Mouse (Mus musculus) spleen, adult 10 weeks (tissue): ENCODE data around the gene Krt39. TPM values are rescaled to one million over a fixed set of nuclear protein-coding genes. Genes with fewer than 3 reads are reported as not detected.

Source experiments
- polyA plus RNA-seq: library from polyadenylated mRNA; stranded (reverse); fragments of 350-450 nt; fragmentation: Illumina TruSeq; extraction: RNeasy Lipid Tissue Mini Kit (QIAGEN cat#74804); gene quantifications from one replicate; pipeline ENCODE4 v1.2.3, GENCODE M21; 2015; ENCODE audit warnings: low replicate concordance; ENCODE audit not compliant: insufficient read depth

Gene Krt39
- polyA plus RNA-seq = not detected

GRCm38 (mm10) chr11:99521288-99521860 lies at the start of gene Krt39:
TSS of gene Krt39 (minus strand) at chr11:99521338.

GRCm38 (mm10) chr11:99566530-99566929 lies 45.4 kb upstream of the Krt39 start, which contains the start of gene Krtap3-1:
TSS of gene Krtap3-1 (minus strand) at chr11:99566630.

GRCm38 (mm10) chr11:99559366-99559765 lies 38.2 kb upstream of the Krt39 start, which contains the start of gene Gm11939:
TSS of gene Gm11939 (minus strand) at chr11:99559466.

GRCm38 (mm10) chr11:99556753-99557152 lies 35.6 kb upstream of the Krt39 start, which contains the start of gene Krtap3-2:
TSS of gene Krtap3-2 (minus strand) at chr11:99556853.

GRCm38 (mm10) chr11:99550765-99551164 lies 29.6 kb upstream of the Krt39 start, which contains the start of gene Krtap3-3:
TSS of gene Krtap3-3 (minus strand) at chr11:99550865.

GRCm38 (mm10) chr11:99492733-99493573 lies 28.2 kb downstream of the Krt39 start, which contains the start of gene Krt23:
TSS of gene Krt23 (minus strand) at chr11:99493137.

Other genes with a start within 250 kb of the Krt39 start
- not detected for gene Krt24, start 236.1 kb downstream of the Krt39 start, polyA plus RNA-seq
- not detected for gene Krt25, start 198.4 kb downstream of the Krt39 start, polyA plus RNA-seq
- gene Krt26, start 183.4 kb downstream of the Krt39 start, polyA plus RNA-seq = not detected
- gene Krt27, start 170.2 kb downstream of the Krt39 start, polyA plus RNA-seq = not detected
- gene Krt28, start 146.4 kb downstream of the Krt39 start, polyA plus RNA-seq = not detected
- 6.0 TPM for gene Krt10, start 132.0 kb downstream of the Krt39 start, polyA plus RNA-seq
- gene Krt12, start 99.1 kb downstream of the Krt39 start, polyA plus RNA-seq = not detected
- gene Krt20, start 83.2 kb downstream of the Krt39 start, polyA plus RNA-seq = 1.9 TPM
- gene Krt23, start 28.2 kb downstream of the Krt39 start, polyA plus RNA-seq = not detected
- gene Krt40, start 21.8 kb upstream of the Krt39 start, polyA plus RNA-seq = not detected
- not detected for gene Krtap3-3, start 29.5 kb upstream of the Krt39 start, polyA plus RNA-seq
- gene Krtap3-2, start 35.5 kb upstream of the Krt39 start, polyA plus RNA-seq = not detected
- not detected for gene Gm11939, start 38.1 kb upstream of the Krt39 start, polyA plus RNA-seq
- not detected for gene Krtap3-1, start 45.3 kb upstream of the Krt39 start, polyA plus RNA-seq
- not detected for gene Krtap1-5, start 59.7 kb upstream of the Krt39 start, polyA plus RNA-seq
- gene Krtap1-4, start 62.3 kb upstream of the Krt39 start, polyA plus RNA-seq = not detected
- not detected for gene Krtap1-3, start 70.0 kb upstream of the Krt39 start, polyA plus RNA-seq
- not detected for gene Krtap9-3, start 76.8 kb upstream of the Krt39 start, polyA plus RNA-seq
- not detected for gene Gm11938, start 82.0 kb upstream of the Krt39 start, polyA plus RNA-seq
- not detected for gene Gm11937, start 88.9 kb upstream of the Krt39 start, polyA plus RNA-seq
- not detected for gene Krtap2-4, start 93.5 kb upstream of the Krt39 start, polyA plus RNA-seq
- not detected for gene Gm11562, start 99.1 kb upstream of the Krt39 start, polyA plus RNA-seq
- gene Krtap4-1, start 106.9 kb upstream of the Krt39 start, polyA plus RNA-seq = not detected
- not detected for gene Krtap4-2, start 113.7 kb upstream of the Krt39 start, polyA plus RNA-seq
- not detected for gene Krtap4-7, start 122.8 kb upstream of the Krt39 start, polyA plus RNA-seq
- not detected for gene Gm11555, start 128.9 kb upstream of the Krt39 start, polyA plus RNA-seq
- not detected for gene Gm11563, start 137.6 kb upstream of the Krt39 start, polyA plus RNA-seq
- not detected for gene Krtap4-6, start 144.6 kb upstream of the Krt39 start, polyA plus RNA-seq
- not detected for gene Gm14190, start 169.4 kb upstream of the Krt39 start, polyA plus RNA-seq
- not detected for gene Gm14180, start 213.0 kb upstream of the Krt39 start, polyA plus RNA-seq